Mouse (Mus musculus) MEL (cell line): ENCODE measurements at regions not wholly inside any gene's neighbourhood (a gene's known extent, or its start where the extent isn't known, plus 50 kb on each side); places are given as distances from the start of the nearest gene placed in this dataset.

ENCODE experiments used
- DNase-seq: peaks from one replicate; pipeline ENCODE4 v3.0.0; 2011; ENCODE audit warnings: low read depth, low spot score
- H3K27ac ChIP-seq: 2 replicates; pipeline ENCODE4 v1.5.1; 2012; ENCODE audit warnings: low read depth, mild to moderate bottlenecking, control low read depth, low read length, moderate library complexity; ENCODE audit not compliant: control insufficient read depth
- H3K27me3 ChIP-seq, 2 experiments: fragments of 150-350 bp in 1 of 2; sonication (generic) in 1 of 2; 2 replicates each; pipeline ENCODE4 v1.6.1; 2012; ENCODE audit warnings: low read length in 2 of 2, mild to moderate bottlenecking in 2 of 2, improper control_type of control experiment in 1 of 2, moderate library complexity in 1 of 2; ENCODE audit not compliant: insufficient read depth in 2 of 2, control insufficient read depth in 1 of 2
- H3K36me3 ChIP-seq, 2 experiments: 2 replicates each; pipeline ENCODE4 v1.6.1; 2012 to 2014; ENCODE audit warnings: low read length in 2 of 2, improper control_type of control experiment in 1 of 2, inconsistent platforms in 1 of 2, mild to moderate bottlenecking in 1 of 2; ENCODE audit not compliant: insufficient read depth in 2 of 2, control insufficient read depth in 1 of 2
- H3K4me1 ChIP-seq, 2 experiments: fragments of 150-350 bp in 1 of 2; sonication (generic) in 1 of 2; 2 replicates each; pipeline ENCODE4 v1.6.1; 2012; ENCODE audit warnings: low read length in 2 of 2, improper control_type of control experiment in 1 of 2, mild to moderate bottlenecking in 1 of 2; ENCODE audit not compliant: insufficient read depth in 2 of 2, control insufficient read depth in 1 of 2
- H3K4me3 ChIP-seq, 2 experiments: fragments of 150-350 bp in 1 of 2; sonication (generic) in 1 of 2; 2 replicates each; pipeline ENCODE4 v1.5.1; 2012; ENCODE audit warnings: low read depth in 2 of 2, low read length in 2 of 2, mild to moderate bottlenecking in 2 of 2, moderate library complexity in 2 of 2, control low read depth in 1 of 2, improper control_type of control experiment in 1 of 2; ENCODE audit not compliant: control insufficient read depth in 1 of 2, insufficient read depth in 1 of 2
- H3K79me2 ChIP-seq: 2 replicates; pipeline ENCODE4 v1.6.1; 2012; ENCODE audit warnings: mild to moderate bottlenecking, low read length, moderate library complexity; ENCODE audit not compliant: control insufficient read depth, poor library complexity, insufficient read depth
- H3K9ac ChIP-seq: 2 replicates; pipeline ENCODE4 v1.6.1; 2012; ENCODE audit warnings: low read depth, mild to moderate bottlenecking, control low read depth, low read length, moderate library complexity; ENCODE audit not compliant: control insufficient read depth, poor library complexity, severe bottlenecking
- H3K9me3 ChIP-seq: fragments of 150-350 bp; sonication (generic); replicated peaks from 2 replicates; pipeline ENCODE4 v1.6.1; 2012; ENCODE audit warnings: mild to moderate bottlenecking, low read length, improper control_type of control experiment, moderate library complexity; ENCODE audit not compliant: insufficient read depth
- EP300 ChIP-seq, 2 experiments: IDR thresholded peaks; 2 replicates each; pipeline ENCODE4 v1.6.1; 2011; ENCODE audit warnings: improper control_type of control experiment in 2 of 2, low read length in 2 of 2, low read depth in 1 of 2, mild to moderate bottlenecking in 1 of 2
- ETS1 ChIP-seq: IDR thresholded peaks from 2 replicates; pipeline ENCODE4 v1.6.1; 2012; ENCODE audit warnings: low read depth, mild to moderate bottlenecking, inconsistent platforms, low read length, improper control_type of control experiment, moderate library complexity
- GABPA ChIP-seq: IDR thresholded peaks from 2 replicates; pipeline ENCODE4 v1.6.1; 2012; ENCODE audit warnings: low read depth, mild to moderate bottlenecking, inconsistent platforms, low read length, improper control_type of control experiment, moderate library complexity
- GATA1 ChIP-seq: IDR thresholded peaks from 2 replicates; pipeline ENCODE4 v1.6.1; 2011; ENCODE audit warnings: low read depth, low read length, improper control_type of control experiment
- MAFK ChIP-seq: IDR thresholded peaks from 2 replicates; pipeline ENCODE4 v1.6.1; 2011; ENCODE audit warnings: low read depth, mild to moderate bottlenecking, low read length, improper control_type of control experiment, borderline replicate concordance
- MAZ ChIP-seq: IDR thresholded peaks from 2 replicates; pipeline ENCODE4 v1.6.1; 2012; ENCODE audit warnings: low read depth, mild to moderate bottlenecking, inconsistent platforms, low read length, improper control_type of control experiment
- MXI1 ChIP-seq: IDR thresholded peaks from 2 replicates; pipeline ENCODE4 v1.6.1; 2011; ENCODE audit warnings: mild to moderate bottlenecking, low read depth, low read length, improper control_type of control experiment
- MYC ChIP-seq: IDR thresholded peaks from 2 replicates; pipeline ENCODE4 v1.6.1; 2011; ENCODE audit warnings: low read depth, mild to moderate bottlenecking, low read length, improper control_type of control experiment, moderate library complexity
- POLR2A ChIP-seq, 2 experiments: IDR thresholded peaks; 2 replicates each; pipeline ENCODE4 v1.6.1; 2011 to 2012; ENCODE audit warnings: low read length in 2 of 2, mild to moderate bottlenecking in 2 of 2, control low read depth in 1 of 2, improper control_type of control experiment in 1 of 2, low read depth in 1 of 2, moderate library complexity in 1 of 2; ENCODE audit not compliant: control insufficient read depth in 1 of 2, insufficient read depth in 1 of 2, poor library complexity in 1 of 2
- RAD21 ChIP-seq: IDR thresholded peaks from 2 replicates; pipeline ENCODE4 v1.6.1; 2011; ENCODE audit warnings: mild to moderate bottlenecking, low read depth, low read length, improper control_type of control experiment
- RCOR1 ChIP-seq: IDR thresholded peaks from 2 replicates; pipeline ENCODE4 v1.6.1; 2012; ENCODE audit warnings: low read depth, mild to moderate bottlenecking, inconsistent platforms, low read length, improper control_type of control experiment
- SMC3 ChIP-seq: IDR thresholded peaks from 2 replicates; pipeline ENCODE4 v1.6.1; 2011; ENCODE audit warnings: low read depth, low read length, improper control_type of control experiment
- TBP ChIP-seq: IDR thresholded peaks from 2 replicates; pipeline ENCODE4 v1.8.0; 2011; ENCODE audit warnings: low read depth, low read length, improper control_type of control experiment
- UBTF ChIP-seq: IDR thresholded peaks from 2 replicates; pipeline ENCODE4 v1.6.1; 2012; ENCODE audit warnings: low read depth, mild to moderate bottlenecking, inconsistent platforms, low read length, improper control_type of control experiment, moderate library complexity, borderline replicate concordance; ENCODE audit not compliant: insufficient read depth
- ZC3H11A ChIP-seq: IDR thresholded peaks from 2 replicates; pipeline ENCODE4 v1.6.1; 2012; ENCODE audit warnings: low read depth, mild to moderate bottlenecking, inconsistent platforms, low read length, improper control_type of control experiment
- ZMIZ1 ChIP-seq: IDR thresholded peaks from 2 replicates; pipeline ENCODE4 v1.6.1; 2012; ENCODE audit warnings: low read depth, mild to moderate bottlenecking, inconsistent platforms, low read length, improper control_type of control experiment, moderate library complexity

GRCm38 (mm10) chr11:114146334-114146733, 79.5 kb upstream of the Sdk2 start:
- H3K4me1 ChIP-seq, result no peaks in the 10 kb centered on the region
- H3K9ac ChIP-seq, result no peak overlapping the region
- H3K9me3 ChIP-seq, result no peaks in the 10 kb centered on the region
- H3K79me2 ChIP-seq, result no peaks in the 10 kb centered on the region
- H3K4me3 ChIP-seq, result no peak overlapping the region
- no peaks in the 10 kb centered on the region for H3K27me3 ChIP-seq
- no peaks in the 10 kb centered on the region for H3K36me3 ChIP-seq
- no peak for DNase-seq
- TF ChIP-seq ZMIZ1 (no peak), ZC3H11A (no peak)
- H3K27ac ChIP-seq, result no peak overlapping the region

- no peaks in the 10 kb centered on the region for H3K79me2 ChIP-seq
- no peak for TF ChIP-seq GATA1
- TF ChIP-seq MXI1, result no peak
- TF ChIP-seq RCOR1, result no peak
- no peak for TF ChIP-seq MAFK
- TF ChIP-seq MYC, result no peak
- no peak for TF ChIP-seq RAD21
- no peak for TF ChIP-seq MAZ
- H3K9me3 ChIP-seq, result no peaks in the 10 kb centered on the region; the same call in 1 of the 2 replicates
- H3K27ac ChIP-seq, result no peak overlapping the region
- H3K27me3 ChIP-seq, result no peaks in the 10 kb centered on the region
- H3K9ac ChIP-seq, result no peak overlapping the region
- H3K36me3 ChIP-seq, result no peaks in the 10 kb centered on the region
- no peak for DNase-seq
- H3K4me1 ChIP-seq, result no peaks in the 10 kb centered on the region
- H3K4me3 ChIP-seq, result no peak overlapping the region
These were observed 62.4 kb upstream of the Sdk2 start for GRCm38 (mm10) chr11:114129270-114129669.

DNA sequence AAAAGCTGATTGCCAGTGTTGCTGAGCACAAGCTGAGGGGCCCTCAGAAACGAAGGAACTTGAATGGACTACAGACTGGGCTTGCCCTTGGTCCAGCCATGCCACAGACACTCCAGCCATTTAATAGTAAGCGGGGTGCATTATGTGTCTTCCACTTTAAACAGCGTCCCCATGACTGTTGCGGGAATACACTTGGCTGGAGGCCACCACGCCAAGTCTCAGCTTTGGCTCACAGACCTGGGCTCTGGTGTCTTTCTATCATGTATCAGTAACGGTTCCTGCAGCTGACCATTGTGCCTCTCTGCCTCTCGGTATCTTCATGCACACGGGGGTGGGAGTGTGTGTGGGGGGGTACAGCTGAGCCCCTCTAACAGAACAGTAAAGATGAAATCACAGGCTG, 62.0 kb upstream of the Sdk2 start:
- H3K27ac ChIP-seq, result no peak overlapping the region
- no peaks in the 10 kb centered on the region for H3K36me3 ChIP-seq
- no peaks in the 10 kb centered on the region for H3K79me2 ChIP-seq
- H3K9ac ChIP-seq, result no peak overlapping the region
- no peaks in the 10 kb centered on the region; the same call in 1 of the 2 replicates for H3K9me3 ChIP-seq
- no peaks in the 10 kb centered on the region for H3K27me3 ChIP-seq
- DNase-seq, result no peak
- TF ChIP-seq GATA1 (no peak), POLR2A (IDR thresholded peaks at IDR 0.05; ENCODE audit: control insufficient read depth in 1 of 2, insufficient read depth in 1 of 2, low read depth in 1 of 2, low read length in 2 of 2, poor library complexity in 1 of 2) (no peak), UBTF (no peak), SMC3 (no peak), GABPA (no peak), ETS1 (no peak), ZC3H11A (no peak), EP300 (IDR thresholded peaks at IDR 0.05; ENCODE audit: low read depth in 1 of 2, low read length in 2 of 2) (no peak), TBP (no peak), MAZ (no peak)
- no peaks in the 10 kb centered on the region for H3K4me1 ChIP-seq
- no peak overlapping the region for H3K4me3 ChIP-seq
